Mouse (Mus musculus): ENCODE data around the gene Snip1. TPM values are rescaled to one million over a fixed set of nuclear protein-coding genes. Genes with fewer than 3 reads are reported as not detected.

The Snip1 gene
- total RNA-seq, 2 experiments from 2014 or later, result 15.5 to 16.7 TPM

- DNase-seq, result peak; percentile 90
Observed at GRCm38 (mm10) chr4:125099458-125099857, 33.0 kb downstream of the Snip1 start.

DNA sequence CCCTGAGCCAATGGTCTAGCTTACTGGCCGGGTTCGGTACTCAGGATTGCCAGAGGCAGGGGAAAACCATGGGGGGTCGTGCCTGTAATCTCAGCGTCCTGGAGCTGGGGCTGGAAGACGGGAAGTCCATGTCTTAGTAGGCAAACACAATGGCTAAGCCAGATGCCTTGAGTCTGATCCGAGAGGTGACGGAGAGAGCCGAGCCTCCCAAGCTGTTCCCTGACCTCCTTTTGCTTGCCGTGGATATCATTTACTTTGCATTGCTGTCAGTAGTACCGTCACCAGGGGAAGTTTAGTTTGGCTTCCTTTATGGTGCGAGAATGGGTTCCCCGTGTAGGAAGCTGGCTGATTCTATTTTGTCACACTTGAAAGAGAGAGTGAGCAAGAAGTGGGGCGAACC, 34.9 kb downstream of the Snip1 start:
- no peak for DNase-seq

GRCm38 (mm10) chr4:125105354-125105753, 38.9 kb downstream of the Snip1 start:
- DNase-seq, result no peak

GRCm38 (mm10) chr4:125114638-125115037, 48.2 kb downstream of the Snip1 start:
- peak; percentile 93 for DNase-seq

GRCm38 (mm10) chr4:125115081-125115480, 48.6 kb downstream of the Snip1 start:
- DNase-seq, result no peak

GRCm38 (mm10) chr4:125115710-125116089, 49.2 kb downstream of the Snip1 start:
- DNase-seq, result peak; percentile 55

DNA sequence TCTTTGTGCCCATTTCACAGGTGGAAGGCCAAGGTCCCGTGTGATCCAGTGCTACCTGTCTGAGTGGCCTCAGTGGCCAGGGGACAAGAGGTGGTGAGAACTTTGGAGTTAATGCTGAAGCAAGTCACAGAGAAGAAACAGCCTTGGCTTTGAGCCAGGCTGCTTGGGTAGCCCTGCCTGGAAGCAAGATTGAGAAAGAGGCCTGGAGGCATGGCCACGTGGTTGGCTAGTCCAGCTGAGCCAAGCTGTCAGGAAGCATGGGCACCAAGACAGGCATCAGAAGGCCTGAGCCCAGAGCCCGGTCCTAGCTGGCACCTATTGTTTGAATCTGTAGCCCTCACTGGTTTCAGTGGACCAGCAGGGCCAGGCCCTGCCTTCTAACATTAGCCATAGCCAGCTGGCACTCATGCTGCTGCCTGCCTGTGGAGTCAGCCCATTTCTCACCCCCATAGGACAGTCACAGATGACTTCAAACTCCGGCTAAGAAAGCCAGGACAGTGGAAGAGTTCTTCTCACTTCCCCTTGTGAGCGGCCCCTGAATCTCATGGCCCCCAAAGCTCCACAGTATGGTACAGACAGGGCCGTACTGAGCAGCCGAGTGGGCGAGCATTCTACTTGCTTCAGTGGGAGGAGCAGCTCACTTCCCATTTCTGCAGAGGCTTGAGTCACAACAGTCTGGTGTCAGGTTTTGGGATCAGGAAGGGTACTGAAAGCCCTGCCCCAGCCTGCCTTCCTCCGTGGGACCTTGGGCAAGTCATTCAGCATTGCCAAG, 49.8 kb downstream of the Snip1 start:
- peak; percentile 84 for DNase-seq

- no peak for DNase-seq
Observed at GRCm38 (mm10) chr4:125116929-125117328, 50.5 kb downstream of the Snip1 start.

DNA sequence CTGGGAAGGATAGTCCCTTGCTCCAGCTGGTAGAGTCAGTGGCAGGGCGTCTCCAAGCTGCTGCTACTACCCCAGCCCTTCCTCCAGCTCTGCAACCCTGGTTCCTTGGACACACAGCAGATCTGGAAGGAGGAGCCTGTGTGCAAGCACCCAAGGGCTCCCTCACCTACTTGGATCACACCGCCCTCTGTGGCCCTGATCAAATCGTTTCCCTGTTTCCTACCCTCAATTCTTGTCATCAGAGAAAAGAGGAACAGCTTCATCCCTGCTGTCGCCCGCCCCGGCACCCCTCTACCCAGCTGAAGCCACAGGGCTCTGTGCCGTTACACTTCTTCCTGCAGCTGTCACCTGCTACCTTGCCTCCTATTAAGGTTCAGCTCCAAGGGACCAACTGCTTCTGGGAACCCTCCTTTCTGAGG, 51.4 kb downstream of the Snip1 start:
- peak; percentile 57 for DNase-seq

- DNase-seq, result no peak
Observed at GRCm38 (mm10) chr4:125119070-125119469, 52.6 kb downstream of the Snip1 start.

DNA sequence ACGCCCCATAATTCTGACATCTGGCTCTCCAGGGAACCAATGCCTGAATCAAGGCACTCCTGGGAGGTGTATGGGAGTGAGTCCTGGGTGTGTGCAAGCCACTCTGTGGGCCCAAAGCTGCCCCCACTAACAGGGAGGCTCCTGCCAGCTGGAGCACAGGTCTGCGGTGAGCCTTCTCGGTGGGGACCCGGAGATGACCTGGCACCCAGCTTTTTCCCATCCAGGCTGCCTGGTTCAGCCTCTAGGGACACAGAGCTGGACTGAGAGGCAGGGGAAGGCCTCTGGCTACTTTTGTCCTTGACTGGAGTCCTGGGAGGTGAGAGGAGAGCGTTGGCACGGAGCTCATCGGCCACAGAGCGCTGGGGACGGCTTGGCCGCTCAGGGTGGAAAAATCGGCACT, 53.2 kb downstream of the Snip1 start:
- DNase-seq, result peak; percentile 74

- peak; percentile 86 for DNase-seq
Observed at GRCm38 (mm10) chr4:125122431-125123278, 56.2 kb downstream of the Snip1 start.

- DNase-seq, result peak; percentile 77
Observed at GRCm38 (mm10) chr4:125123279-125123671, 56.8 kb downstream of the Snip1 start.

Other genes with a start within 250 kb of the Snip1 start
- gene Yrdc, start 216.0 kb upstream of the Snip1 start, total RNA-seq (2021), result 10 to 100 TPM; 34.9 to 42.9 TPM
- gene 1110065P20Rik, start 215.5 kb upstream of the Snip1 start, total RNA-seq (2021), result 10 to 100 TPM; 49.6 to 54.7 TPM
- gene Maneal, start 204.5 kb upstream of the Snip1 start, total RNA-seq (2021), result 1 to 10 TPM; 3.5 to 5.2 TPM
- 1 to 10 TPM; 4.5 to 4.9 TPM for gene Epha10, start 185.8 kb upstream of the Snip1 start, total RNA-seq (2021)
- gene 9930104L06Rik, start 129.6 kb upstream of the Snip1 start, total RNA-seq (2021), result 10 to 100 TPM in 1 of 2 experiments, 1 to 10 TPM in 1; 9.6 to 11.1 TPM
- gene Cdca8, start 127.4 kb upstream of the Snip1 start, total RNA-seq (2021), result 10 to 100 TPM; 18.6 to 19.2 TPM
- 1 to 10 TPM; 5.2 to 6.0 TPM for gene Rspo1, start 80.2 kb upstream of the Snip1 start, total RNA-seq (2021)
- 10 to 100 TPM; 51.9 to 55.5 TPM for gene Gnl2, start 50.1 kb upstream of the Snip1 start, total RNA-seq (2021)
- gene Dnali1, start 969 bp upstream of the Snip1 start, total RNA-seq (2021), result not detected
- gene Meaf6, start 18.5 kb downstream of the Snip1 start, total RNA-seq (2021), result 10 to 100 TPM; 23.8 to 36.0 TPM
- gene Zc3h12a, start 61.2 kb downstream of the Snip1 start, total RNA-seq (2021), result 1 to 10 TPM; 4.6 to 6.8 TPM